Mouse (Mus musculus) lung, postnatal 25 days (tissue): Measurements from ENCODE around the gene Pou1f1.

Source experiments
- DNase-seq: peaks from one replicate; pipeline ENCODE4 v3.0.0; 2022; ENCODE audit warnings: low spot score

Gene Pou1f1

DNA sequence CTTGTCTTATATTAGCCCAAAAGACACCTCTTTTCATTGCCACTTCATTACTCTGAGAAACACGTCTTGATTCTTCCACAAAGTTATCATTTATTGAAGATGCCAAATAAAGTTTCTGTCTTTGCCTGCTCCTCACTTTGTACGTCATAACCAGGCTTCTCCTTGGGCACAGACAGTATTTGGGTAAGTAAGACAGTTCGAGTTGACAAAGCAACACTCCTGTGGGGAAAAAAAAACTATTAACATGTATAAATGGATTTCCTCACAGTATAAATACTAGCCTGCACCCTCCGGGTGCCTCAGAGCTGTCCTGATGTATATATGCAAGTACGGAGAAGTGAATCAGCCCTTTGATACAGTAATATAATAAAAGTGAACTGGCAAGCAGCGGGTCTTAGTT, at the start of gene Pou1f1:
Pou1f1 (plus strand) TSS at position 301 of the 400 bp plus-strand sequence.
- DNase-seq, result no peak

DNA sequence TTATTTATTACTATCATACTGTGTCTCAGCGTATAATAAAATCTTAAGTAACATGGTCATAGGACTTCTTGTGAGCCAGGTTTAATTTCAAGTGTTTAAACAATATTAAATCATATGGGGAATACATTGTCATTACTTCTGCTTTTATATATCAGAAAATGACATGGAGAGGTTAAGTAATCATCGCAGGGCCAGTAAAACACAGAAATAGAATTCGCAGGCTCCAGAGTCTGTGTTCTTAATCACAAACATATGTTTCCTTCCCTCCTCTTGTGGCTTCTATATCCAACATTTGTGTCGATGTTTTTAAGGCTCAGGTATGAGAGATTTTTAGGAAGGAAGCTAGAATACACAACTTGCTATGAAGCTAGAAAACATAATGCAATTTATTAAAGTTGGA, 49.7 kb upstream of the Pou1f1 start:
- DNase-seq, result no peak

GRCm38 (mm10) chr16:65472472-65473001, 47.8 kb upstream of the Pou1f1 start:
- peak; percentile 12 for DNase-seq

- DNase-seq, result no peak
Measured at GRCm38 (mm10) chr16:65485726-65486125, 34.6 kb upstream of the Pou1f1 start.

- DNase-seq, result no peak
Measured at GRCm38 (mm10) chr16:65496030-65496429, 24.3 kb upstream of the Pou1f1 start.

DNA sequence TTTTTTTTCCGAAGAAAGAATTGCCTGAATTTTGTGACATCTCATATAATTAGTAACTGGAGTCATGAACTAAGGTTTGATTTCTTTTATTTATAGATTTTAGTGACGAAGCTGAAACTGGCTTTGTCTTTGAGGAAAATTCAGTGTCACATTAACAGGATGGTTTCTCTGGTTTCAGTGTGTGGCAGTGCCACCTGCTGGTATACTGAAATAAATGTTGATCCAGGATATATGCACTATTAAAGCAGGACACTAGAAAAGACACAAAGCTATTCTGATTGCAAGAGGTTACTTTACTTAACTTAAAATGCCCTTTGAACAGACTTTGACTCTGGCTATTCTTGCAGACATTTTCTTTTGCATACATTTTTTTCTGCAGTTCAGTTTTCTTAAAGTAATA, 23.3 kb upstream of the Pou1f1 start:
- DNase-seq, result peak; percentile 21

GRCm38 (mm10) chr16:65514223-65514622, 6.1 kb upstream of the Pou1f1 start:
- DNase-seq, result no peak

DNA sequence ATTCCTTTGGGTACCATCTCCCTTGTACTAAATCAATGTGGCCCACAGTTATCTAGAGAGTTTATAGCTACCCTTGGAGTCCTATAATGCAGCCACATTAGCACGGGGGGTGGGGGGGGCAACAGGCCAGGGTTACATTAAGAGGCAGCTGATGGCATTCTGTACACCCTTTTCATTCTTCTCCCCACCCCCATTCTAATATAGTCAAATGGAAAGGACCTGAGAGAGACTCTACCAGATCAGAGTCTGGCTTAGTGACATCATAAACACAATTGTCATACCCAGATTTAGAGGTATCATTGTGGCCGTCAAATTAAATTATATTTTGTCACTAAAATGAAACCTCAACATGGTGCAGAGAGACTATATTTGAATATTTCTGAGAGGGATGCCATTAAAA, 5.7 kb downstream of the Pou1f1 start:
- no peak for DNase-seq

DNA sequence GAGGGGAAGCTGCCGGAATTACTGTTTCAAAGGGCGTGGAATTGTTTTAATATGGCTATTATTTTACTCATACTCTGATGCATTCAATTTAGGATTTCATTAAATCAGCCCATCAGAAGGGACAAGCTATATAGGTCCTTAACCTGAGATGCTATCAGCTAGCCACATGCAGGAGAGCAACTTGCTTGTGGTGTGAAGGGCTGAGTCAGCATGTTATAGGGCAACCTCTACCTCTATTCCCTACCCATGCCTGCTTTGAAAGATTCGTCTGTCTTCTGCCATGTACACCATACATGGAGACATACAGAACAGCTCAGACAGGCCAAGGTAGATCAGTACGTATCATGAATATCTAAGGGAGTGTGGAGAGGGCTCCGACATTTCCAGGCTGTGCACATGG, 6.4 kb downstream of the Pou1f1 start:
- DNase-seq, result no peak

GRCm38 (mm10) chr16:65529589-65529988, 9.3 kb downstream of the Pou1f1 start:
- DNase-seq, result no peak

DNA sequence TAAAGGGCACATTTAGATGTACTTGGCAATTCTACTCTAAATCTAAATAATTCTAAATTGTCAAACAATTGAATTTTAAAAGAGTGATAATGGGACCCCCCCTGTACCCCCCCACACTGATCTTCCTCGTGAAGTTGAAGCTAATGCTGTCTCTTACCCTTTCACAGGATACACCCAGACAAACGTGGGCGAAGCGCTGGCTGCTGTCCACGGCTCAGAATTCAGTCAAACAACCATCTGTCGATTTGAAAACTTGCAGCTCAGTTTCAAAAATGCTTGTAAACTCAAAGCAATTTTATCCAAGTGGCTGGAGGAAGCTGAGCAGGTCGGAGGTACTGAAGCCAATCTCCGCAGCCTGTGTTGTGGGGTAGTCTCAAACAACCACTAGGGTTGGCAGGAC, 11.4 kb downstream of the Pou1f1 start:
- no peak for DNase-seq

GRCm38 (mm10) chr16:65533315-65533999, 13.1 kb downstream of the Pou1f1 start:
- no peak for DNase-seq

- DNase-seq, result no peak
Measured at GRCm38 (mm10) chr16:65543676-65544293, 23.5 kb downstream of the Pou1f1 start.

DNA sequence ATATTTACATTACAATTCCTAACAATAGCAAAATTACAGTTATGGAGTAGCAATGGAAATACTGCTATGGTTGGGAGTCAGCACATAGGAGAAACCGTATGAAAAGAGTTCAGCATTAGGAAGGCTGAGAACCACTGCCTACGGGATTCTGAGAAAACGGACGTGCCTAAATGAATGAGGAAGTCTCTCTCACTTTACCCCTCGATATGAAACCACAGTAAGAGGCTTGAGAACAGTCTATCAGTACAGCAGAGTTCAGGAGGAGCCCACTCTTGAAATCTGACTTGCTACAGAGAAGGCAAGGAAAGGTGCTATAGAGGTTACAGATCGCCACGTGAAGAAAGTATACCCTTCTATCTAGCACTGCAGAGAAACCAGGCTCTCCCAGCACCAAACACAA, 28.6 kb downstream of the Pou1f1 start:
- no peak for DNase-seq

DNA sequence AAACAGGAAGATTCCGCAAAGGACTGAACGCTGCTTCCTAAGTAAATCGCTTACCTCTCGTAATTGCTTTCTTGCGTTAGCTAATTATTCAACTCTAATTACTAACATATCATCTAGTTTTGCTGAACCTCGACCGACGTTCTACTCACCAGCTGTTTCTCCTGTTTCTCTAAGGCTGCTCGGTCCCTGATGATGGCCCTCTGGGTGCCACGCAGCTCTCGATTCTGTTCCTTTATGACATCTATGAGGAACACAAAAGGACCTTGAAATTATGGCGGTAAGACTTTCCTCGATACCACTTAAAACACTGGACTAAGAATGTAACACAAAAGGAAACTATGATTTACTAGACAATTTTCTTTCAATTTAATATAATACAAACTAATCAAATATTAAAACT, 30.5 kb downstream of the Pou1f1 start:
- DNase-seq, result no peak

DNA sequence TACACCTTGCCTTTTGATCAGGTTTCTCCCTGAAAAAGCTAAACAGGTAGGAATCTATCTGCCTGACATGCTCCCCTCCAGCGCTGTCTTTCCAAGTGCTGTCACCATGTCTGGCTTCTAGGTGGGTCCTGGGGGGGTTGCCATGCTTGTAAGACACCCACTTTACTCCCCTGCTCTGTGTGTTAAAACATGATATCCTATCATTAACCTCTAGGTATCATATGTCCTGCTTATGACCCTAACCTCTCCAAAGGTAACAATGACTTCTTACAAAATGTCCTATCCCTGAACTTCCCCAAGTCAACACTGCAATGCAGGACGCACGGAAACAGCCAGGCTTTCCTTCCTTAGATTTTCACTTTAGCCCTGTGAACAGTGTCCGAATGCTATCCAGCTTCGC, 34.0 kb downstream of the Pou1f1 start:
- no peak for DNase-seq

- no peak for DNase-seq
Measured at GRCm38 (mm10) chr16:65557369-65557768, 37.1 kb downstream of the Pou1f1 start.

DNA sequence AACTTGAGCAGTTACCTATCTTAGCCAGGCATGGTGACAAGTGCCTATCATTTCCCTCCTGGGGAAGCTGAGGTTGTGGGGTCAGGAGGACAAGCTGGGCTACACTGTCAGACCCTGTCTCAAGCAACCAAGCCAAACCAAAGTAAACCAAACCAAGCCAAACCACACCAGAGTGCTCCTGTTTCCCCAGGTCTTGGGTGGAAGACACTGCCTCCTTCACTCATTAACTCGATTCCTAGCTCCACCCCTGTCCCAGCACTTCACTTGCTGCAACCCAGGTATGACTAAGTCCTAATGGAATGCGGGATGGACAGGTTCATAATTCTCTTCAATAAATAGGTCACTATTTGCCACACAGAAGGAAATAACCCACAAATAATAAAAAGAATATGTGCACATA, 39.3 kb downstream of the Pou1f1 start:
- peak; percentile 34 for DNase-seq

GRCm38 (mm10) chr16:65560996-65561962, 41.0 kb downstream of the Pou1f1 start:
- no peak for DNase-seq

DNA sequence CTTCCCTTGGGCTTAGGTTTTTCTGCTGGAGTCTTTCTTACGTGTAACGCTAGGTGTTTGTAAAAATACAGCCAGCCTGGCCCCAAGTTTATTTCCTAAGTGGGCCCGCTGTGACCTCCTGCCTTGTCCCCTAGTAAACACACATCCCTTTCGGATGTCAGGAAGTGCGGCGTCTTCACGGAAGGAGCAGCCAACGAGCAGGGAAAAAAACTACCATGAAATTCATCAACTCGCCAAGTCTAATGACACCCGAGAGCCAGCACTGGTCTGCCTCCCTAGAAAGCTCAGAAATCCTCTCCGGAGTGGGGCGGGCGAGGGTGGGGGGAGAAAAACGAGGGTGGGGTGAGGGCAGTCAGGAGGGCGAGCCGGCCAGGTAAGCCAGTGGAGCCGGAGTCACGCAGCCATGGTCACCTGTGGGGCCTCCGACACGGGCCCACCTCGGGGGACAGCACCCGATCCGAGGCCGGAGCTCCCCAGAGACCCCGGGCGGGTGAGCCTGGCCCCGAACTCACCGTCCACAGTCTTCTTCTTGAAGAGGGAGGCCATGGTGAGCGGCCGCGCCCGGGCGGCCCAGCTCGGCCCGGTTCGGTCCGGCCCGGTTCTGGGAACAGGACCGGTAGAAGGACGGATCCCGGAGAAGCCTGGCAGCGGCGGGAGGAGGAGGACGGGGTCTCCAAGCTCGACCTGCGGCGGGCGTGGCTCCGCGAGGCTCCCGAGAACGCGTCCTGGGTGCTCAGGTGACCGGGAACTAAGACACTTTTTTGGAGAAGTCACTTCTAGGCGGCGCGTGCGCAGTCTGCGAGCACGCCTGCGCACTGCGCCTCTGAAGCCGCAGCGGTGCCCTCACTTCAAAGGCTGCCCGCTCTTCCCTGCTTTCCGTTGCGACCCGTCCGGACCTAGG, 41.9 kb downstream of the Pou1f1 start, which contains the start of gene Chmp2b:
Chmp2b (minus strand) TSS at position 764 of the 901 bp plus-strand sequence.
- DNase-seq, result peak; percentile 85

GRCm38 (mm10) chr16:65562864-65563206, 42.5 kb downstream of the Pou1f1 start:
- DNase-seq, result no peak
